Mouse (Mus musculus) kidney, postnatal 0 days (tissue): ENCODE measurements at regions not wholly inside any gene's neighbourhood (a gene's known extent, or its start where the extent isn't known, plus 50 kb on each side); places are given as distances from the start of the nearest gene placed in this dataset.

Experiments
- ATAC-seq: fragments of 200-750 bp; cut with Nextera tagmentation; replicated peaks from 2 replicates; pipeline ENCODE4 v1.8.0; 2017; ENCODE audit warnings: low read depth, moderate number of reproducible peaks, moderate TSS enrichment, moderate library complexity; ENCODE audit not compliant: low FRiP score
- DNase-seq: peaks from one replicate; pipeline ENCODE4 v3.0.0-alpha.2; 2016; ENCODE audit warnings: low spot score
- H3K27ac ChIP-seq: fragments of 300-500 bp; sonication (generic); 2 replicates; pipeline ENCODE4 v1.5.1; 2014; ENCODE audit warnings: mild to moderate bottlenecking
- H3K27me3 ChIP-seq: fragments of 300-500 bp; sonication (generic); 2 replicates; pipeline ENCODE4 v1.6.1; 2014; ENCODE audit warnings: low read length, mixed read lengths; ENCODE audit not compliant: insufficient read depth
- H3K36me3 ChIP-seq: fragments of 300-500 bp; sonication (generic); 2 replicates; pipeline ENCODE4 v1.6.1; 2014; ENCODE audit warnings: low read length, mixed read lengths; ENCODE audit not compliant: insufficient read depth
- H3K4me1 ChIP-seq: fragments of 300-500 bp; sonication (generic); replicated peaks from 2 replicates; pipeline ENCODE4 v1.6.1; 2014; ENCODE audit warnings: antibody characterized with exemption, low read length, mixed read lengths; ENCODE audit not compliant: insufficient read depth
- H3K4me2 ChIP-seq: fragments of 300-500 bp; sonication (generic); 2 replicates; pipeline ENCODE4 v1.6.1; 2014; ENCODE audit warnings: mild to moderate bottlenecking, low read length, moderate library complexity, mixed read lengths
- H3K4me3 ChIP-seq: fragments of 300-500 bp; sonication (generic); replicated peaks from 2 replicates; pipeline ENCODE4 v1.5.1; 2014; ENCODE audit warnings: low read depth, low read length
- H3K9ac ChIP-seq: fragments of 300-500 bp; sonication (generic); 2 replicates; pipeline ENCODE4 v1.6.1; 2014; ENCODE audit warnings: low read depth, low read length
- H3K9me3 ChIP-seq: fragments of 300-500 bp; sonication (generic); replicated peaks from 2 replicates; pipeline ENCODE4 v1.6.1; 2016; ENCODE audit warnings: low read length, inconsistent platforms, mixed read lengths
- CTCF ChIP-seq: IDR thresholded peaks from 2 replicates; pipeline ENCODE4 v1.5.1; 2016; ENCODE audit warnings: antibody characterized with exemption, low read depth, mild to moderate bottlenecking, moderate library complexity
- WGBS: fragments of 180-500 bp; shearing (Covaris S2); extraction: QIAGEN DNeasy Blood & Tissue Kit; methylation state at CpG from one replicate; pipeline ENCODE4 v1.1.7; 2014; 5-methylcytosine and 5-hydroxymethylcytosine counted together

DNA sequence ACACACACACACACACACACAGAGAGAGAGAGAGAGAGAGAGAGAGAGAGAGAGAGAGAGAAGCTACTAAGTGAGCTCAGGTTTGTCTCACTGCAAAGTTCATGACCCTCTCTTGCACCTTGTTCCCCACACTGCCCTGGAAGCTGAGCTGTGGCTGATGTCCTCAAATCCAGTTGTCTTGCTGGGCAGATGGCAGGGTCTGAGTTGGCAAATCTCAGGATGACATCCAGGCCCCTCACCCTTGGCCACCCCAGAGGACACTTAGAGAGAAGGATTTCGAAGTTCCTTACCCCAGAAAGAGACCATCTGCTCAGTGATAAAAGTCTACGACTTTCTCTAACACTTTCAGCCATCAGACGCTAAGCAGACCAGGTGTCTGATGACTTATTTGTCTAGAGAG is 160.1 kb upstream of the Nlrp1b start:
- Histone ChIP-seq H3K27ac (no peak overlapping the region), H3K36me3 (no peaks in the 10 kb centered on the region), H3K27me3 (no peaks in the 10 kb centered on the region), H3K9me3 (no peaks in the 10 kb centered on the region), H3K4me2 (no peak overlapping the region), H3K9ac (no peak overlapping the region), H3K4me3 (no peak overlapping the region), H3K4me1 (no peaks in the 10 kb centered on the region)
- TF ChIP-seq CTCF, result no peak
- DNase-seq, result no peak
- ATAC-seq, result no peak
- 30% methylated on average over 3 of the region's 3 CpGs for WGBS

DNA sequence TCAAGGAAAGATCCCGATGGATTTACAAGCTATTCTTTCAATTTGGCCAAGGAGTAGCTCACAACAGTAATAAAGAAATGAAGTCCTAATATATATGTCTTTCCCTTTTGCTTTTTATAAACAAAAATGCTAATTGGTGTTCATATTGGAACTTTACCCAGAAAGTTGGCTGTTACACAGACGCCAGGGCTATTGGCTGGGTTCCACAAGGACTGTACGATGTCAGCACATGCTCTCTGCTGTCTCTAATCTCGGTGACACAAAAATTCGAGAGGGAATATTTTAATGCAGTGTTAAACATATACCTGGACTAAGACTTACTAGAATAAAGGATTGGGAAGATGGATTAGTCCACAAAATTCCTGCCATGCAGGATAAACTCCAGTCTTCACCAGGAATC is 162.9 kb upstream of the Nlrp1b start:
- H3K36me3 ChIP-seq, result no peaks in the 10 kb centered on the region
- WGBS, result 72% methylated on average over 5 of the region's 5 CpGs
- no peak overlapping the region for H3K4me3 ChIP-seq
- no peaks in the 10 kb centered on the region for H3K9me3 ChIP-seq
- no peak overlapping the region for H3K9ac ChIP-seq
- no peak overlapping the region for H3K4me2 ChIP-seq
- DNase-seq (no peak), ATAC-seq (no peak)
- TF ChIP-seq CTCF, result no peak
- no peaks in the 10 kb centered on the region for H3K27me3 ChIP-seq
- H3K4me1 ChIP-seq, result no peaks in the 10 kb centered on the region
- H3K27ac ChIP-seq, result no peak overlapping the region

DNA sequence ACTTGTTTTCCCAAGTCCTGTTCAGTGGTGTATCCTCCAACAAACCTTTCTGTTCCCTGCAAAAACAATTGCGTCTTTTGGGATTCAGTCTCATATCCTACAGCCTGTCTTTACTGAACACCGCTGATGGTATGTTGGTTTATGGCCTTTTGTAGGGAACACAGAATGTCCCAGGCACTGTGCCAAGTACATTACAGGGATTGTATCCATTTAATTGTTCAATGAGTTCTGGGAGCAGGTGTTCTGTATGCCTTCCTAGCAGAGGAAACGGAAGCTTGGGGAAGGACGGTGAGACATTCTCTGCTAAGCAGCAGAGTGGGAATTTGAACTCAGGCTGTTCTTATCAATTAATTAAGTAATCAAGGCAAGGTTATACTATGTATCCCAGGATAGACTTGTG is 164.5 kb upstream of the Nlrp1b start:
- Histone ChIP-seq H3K4me2 (no peak overlapping the region), H3K27me3 (no peaks in the 10 kb centered on the region), H3K36me3 (no peaks in the 10 kb centered on the region), H3K9me3 (no peaks in the 10 kb centered on the region), H3K9ac (no peak overlapping the region), H3K27ac (no peak overlapping the region), H3K4me3 (no peak overlapping the region), H3K4me1 (no peaks in the 10 kb centered on the region)
- DNase-seq (no peak), ATAC-seq (no peak)
- TF ChIP-seq CTCF, result no peak
- WGBS, result 60% methylated on average over 4 of the region's 4 CpGs

DNA sequence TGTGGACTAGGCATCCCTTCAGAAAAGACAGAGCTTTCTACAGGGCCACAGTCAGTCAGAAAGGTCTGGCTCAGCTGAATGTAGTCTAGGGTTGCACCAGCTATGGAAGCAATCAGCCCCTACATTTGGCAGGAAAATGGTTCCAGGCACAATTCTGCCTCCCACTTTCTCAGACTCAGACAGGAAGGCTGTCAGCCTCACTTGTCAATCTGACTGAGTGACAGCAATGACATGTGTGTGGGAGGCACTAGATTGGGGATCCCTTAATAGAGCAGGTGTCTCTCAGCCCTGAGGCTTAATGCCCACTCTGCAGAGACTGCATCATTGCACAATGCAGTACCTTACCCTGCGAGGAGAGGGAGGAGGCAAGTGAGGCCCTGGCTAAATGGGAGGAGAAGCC is 165.1 kb upstream of the Nlrp1b start:
- DNase-seq (no peak), ATAC-seq (no peak)
- no peak overlapping the region for H3K4me3 ChIP-seq
- H3K4me1 ChIP-seq, result no peaks in the 10 kb centered on the region
- no peaks in the 10 kb centered on the region for H3K9me3 ChIP-seq
- no peaks in the 10 kb centered on the region for H3K36me3 ChIP-seq
- H3K9ac ChIP-seq, result no peak overlapping the region
- H3K27ac ChIP-seq, result no peak overlapping the region
- no peak for TF ChIP-seq CTCF
- no peaks in the 10 kb centered on the region for H3K27me3 ChIP-seq
- no peak overlapping the region for H3K4me2 ChIP-seq
- WGBS, result 48% methylated on average over 1 of the region's 1 CpGs

DNA sequence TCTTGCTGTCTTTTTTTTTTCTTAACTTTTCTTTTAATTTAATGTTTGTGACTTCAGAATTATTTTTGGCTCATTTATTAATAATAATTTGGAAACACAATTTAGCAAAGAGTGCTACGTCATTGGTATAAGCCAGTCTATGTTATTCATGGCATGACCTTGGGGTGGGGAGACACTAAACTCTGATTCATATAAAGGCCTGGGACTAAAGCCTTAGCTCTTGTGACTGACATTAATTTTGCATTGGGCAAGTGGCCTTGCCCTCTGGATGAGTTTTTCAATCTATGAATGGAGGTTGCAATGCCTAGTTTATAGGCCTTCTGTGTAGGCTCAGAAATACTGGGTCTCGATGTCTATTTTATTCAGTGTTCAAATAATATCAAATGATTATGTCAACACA is 169.8 kb upstream of the Nlrp1b start:
- no peak overlapping the region for H3K4me3 ChIP-seq
- H3K27me3 ChIP-seq, result no peaks in the 10 kb centered on the region
- H3K4me2 ChIP-seq, result no peak overlapping the region
- DNase-seq, result no peak
- no peak overlapping the region for H3K27ac ChIP-seq
- TF ChIP-seq CTCF, result no peak
- H3K36me3 ChIP-seq, result no peaks in the 10 kb centered on the region
- no peaks in the 10 kb centered on the region for H3K9me3 ChIP-seq
- no peak overlapping the region for H3K9ac ChIP-seq
- WGBS, result 94% methylated on average over 2 of the region's 2 CpGs
- H3K4me1 ChIP-seq, result no peaks in the 10 kb centered on the region
- ATAC-seq, result no peak

DNA sequence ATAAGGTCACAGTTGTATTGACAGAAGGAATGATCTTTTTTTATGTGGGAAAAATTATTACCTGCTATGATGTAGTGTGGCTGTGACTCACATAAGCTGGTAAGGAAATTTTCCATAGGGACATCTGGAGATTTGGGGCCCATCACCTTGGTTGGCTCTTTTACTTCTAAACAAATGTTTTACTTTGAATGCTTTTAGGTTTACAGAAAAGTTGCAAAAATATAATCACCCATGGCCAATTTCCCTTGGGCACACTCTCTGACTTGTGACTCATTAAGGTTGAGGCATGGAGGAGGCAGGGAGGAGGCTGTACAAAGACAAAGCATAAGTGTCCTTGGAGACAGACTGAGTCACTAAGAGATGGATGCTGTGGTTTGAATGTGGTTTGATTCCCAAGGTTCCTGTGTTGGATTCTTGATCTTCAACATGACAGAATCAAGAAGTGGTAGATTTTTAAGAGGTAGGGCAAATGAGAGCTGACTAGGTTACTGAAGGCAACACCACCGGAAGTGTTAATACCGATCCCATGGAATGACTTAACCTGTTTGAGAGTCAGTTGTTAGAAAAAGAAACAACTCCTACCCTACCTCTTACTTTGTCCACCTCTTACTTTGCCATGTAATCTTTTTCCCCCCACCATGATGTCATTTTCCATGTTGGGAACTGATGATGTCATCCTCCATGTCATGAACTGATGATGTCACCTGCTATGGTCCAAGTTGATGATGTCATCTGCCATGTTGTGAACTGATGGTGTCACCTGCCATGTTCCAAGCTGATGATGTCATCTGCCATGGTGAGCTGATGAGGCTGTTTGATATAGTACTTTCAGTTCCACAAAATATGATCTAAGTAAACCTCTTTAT is 171.1 kb upstream of the Nlrp1b start:
- no peak for DNase-seq
- WGBS, result 93% methylated on average over 2 of the region's 2 CpGs
- no peak overlapping the region for H3K4me3 ChIP-seq
- ATAC-seq, result no peak
- H3K4me1 ChIP-seq, result no peaks in the 10 kb centered on the region
- no peaks in the 10 kb centered on the region for H3K27me3 ChIP-seq
- TF ChIP-seq CTCF, result no peak
- H3K27ac ChIP-seq, result no peak overlapping the region
- no peaks in the 10 kb centered on the region for H3K36me3 ChIP-seq
- H3K9me3 ChIP-seq, result no peaks in the 10 kb centered on the region
- H3K9ac ChIP-seq, result no peak overlapping the region
- no peak overlapping the region for H3K4me2 ChIP-seq

DNA sequence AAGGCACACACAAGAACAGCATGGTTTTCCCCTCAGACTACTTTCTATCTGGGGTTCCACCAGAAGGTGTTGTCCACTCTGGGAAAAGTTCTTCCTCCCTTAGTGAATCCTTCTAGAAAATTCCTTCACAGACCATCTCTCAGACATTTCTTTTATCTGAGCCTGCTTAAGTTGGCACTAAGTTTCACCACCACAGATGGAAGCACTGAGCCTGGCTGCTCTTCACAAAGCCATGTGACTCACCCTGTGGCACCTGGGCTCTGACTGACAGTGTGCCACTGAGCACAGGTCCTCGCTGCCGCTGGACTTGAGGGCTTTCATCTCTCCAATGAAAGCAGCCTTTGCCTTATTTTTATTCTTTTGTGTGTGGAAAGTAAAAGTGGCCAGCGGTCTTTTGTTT is 173.8 kb upstream of the Nlrp1b start:
- no peak for TF ChIP-seq CTCF
- ATAC-seq, result no peak
- Histone ChIP-seq H3K27ac (no peak overlapping the region), H3K36me3 (no peaks in the 10 kb centered on the region), H3K27me3 (no peaks in the 10 kb centered on the region), H3K4me2 (no peak overlapping the region), H3K4me1 (no peaks in the 10 kb centered on the region), H3K9ac (no peak overlapping the region), H3K9me3 (no peaks in the 10 kb centered on the region), H3K4me3 (no peak overlapping the region)
- DNase-seq, result no peak
- 92% methylated on average over 3 of the region's 3 CpGs for WGBS
